Comparison of ENCODE assay signal across 1 mouse cellular context in the genomic region with DNA sequence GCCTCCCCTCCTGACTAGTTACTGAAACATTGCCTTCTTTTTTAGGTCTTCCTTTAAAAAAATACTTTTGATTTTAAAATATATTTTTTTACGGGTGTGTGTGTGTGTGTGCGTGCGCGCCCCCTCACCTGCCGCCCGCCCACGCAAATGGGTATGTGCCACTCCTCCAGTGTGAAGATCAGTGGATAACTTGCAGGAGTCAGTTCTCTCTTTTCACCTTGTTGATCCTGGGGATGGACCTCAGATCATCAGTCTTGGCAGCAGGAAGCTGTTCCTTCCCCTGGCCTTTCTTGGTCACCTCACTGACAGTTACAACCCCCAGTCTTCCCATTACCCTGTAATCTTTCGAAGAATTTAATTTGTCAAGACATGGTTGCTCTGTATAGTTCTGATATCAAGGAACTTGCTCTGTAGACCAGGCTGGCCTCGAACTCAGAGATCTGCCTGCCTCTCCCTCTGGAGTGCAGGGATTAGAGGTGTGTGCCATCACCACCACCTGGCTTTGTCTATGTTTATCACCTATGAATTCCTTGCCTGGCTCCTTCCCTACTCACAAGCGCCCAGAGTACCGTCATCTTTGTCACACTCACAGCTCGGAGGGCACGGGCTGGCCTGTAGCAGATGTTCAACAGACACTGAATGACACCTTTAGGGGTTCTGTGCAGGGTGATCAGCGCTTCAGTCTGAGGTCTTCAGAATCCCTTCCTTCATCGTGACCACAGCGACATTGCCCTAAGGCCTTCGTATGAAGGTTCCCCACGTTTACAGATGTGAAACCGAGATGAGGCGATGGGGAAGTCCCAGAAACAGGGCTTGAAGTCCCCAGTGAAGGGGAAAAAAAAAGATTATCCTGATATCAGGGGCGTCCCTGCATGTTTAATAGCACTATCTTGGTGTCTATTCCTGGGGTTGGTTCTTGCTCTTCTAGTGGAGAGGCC.
TF ChIP-seq lines count a peak whose summit lies in the region.

No protein-coding gene starts in this region.

TF ChIP-seq in MEL, 35 proteins besides CTCF, POLR2A, EP300 and RAD21 (continued from another document):
- TF ChIP-seq POLR2AphosphoS5 (IDR thresholded peaks at IDR 0.05; ENCODE audit: borderline replicate concordance, low read depth, low read length) (no peak), MAX (IDR thresholded peaks at IDR 0.05; ENCODE audit: low read length) (no peak), KAT2A (conservative IDR thresholded peaks at IDR 0.05; ENCODE audit: low read depth, low read length) (no peak), ZNF384 (IDR thresholded peaks at IDR 0.05; ENCODE audit: low read depth, low read length) (peak; percentile 84), USF1 (IDR thresholded peaks at IDR 0.05; ENCODE audit: low read depth, low read length) (no peak), MEF2A (IDR thresholded peaks at IDR 0.05; ENCODE audit: extremely low read depth, insufficient replicate concordance, low read depth, low read length, poor library complexity, severe bottlenecking) (peak; percentile 27; the same call in 1 of the 2 replicates), MXI1 (IDR thresholded peaks at IDR 0.05; ENCODE audit: low read depth, low read length) (peak; percentile 37; the same call in 1 of the 2 replicates), BHLHE40 (IDR thresholded peaks at IDR 0.05; ENCODE audit: borderline replicate concordance, low read depth, low read length) (no peak), RCOR1 (IDR thresholded peaks at IDR 0.05; ENCODE audit: low read depth, low read length) (0 out of 2 replicates have a peak, but pooled peaks have one; percentile 22), SMC3 (IDR thresholded peaks at IDR 0.05; ENCODE audit: low read depth, low read length) (no peak), TAL1 (IDR thresholded peaks at IDR 0.05; ENCODE audit: low read length) (peak; percentile 27; the same call in 1 of the 2 replicates), POLR2AphosphoS2 (IDR thresholded peaks at IDR 0.05; ENCODE audit: low read length) (no peak), GATA1 (IDR thresholded peaks at IDR 0.05; ENCODE audit: low read depth, low read length) (peak; percentile 80), TBP (IDR thresholded peaks at IDR 0.05; ENCODE audit: low read depth, low read length) (peak; percentile 67), UBTF (IDR thresholded peaks at IDR 0.05; ENCODE audit: borderline replicate concordance, insufficient read depth, low read depth, low read length) (no peak), MYC (IDR thresholded peaks at IDR 0.05; ENCODE audit: low read depth, low read length) (no peak), MAFK (IDR thresholded peaks at IDR 0.05; ENCODE audit: borderline replicate concordance, low read depth, low read length) (no peak), ZMIZ1 (IDR thresholded peaks at IDR 0.05; ENCODE audit: low read depth, low read length) (no peak), ELF1 (IDR thresholded peaks at IDR 0.05; ENCODE audit: low read depth, low read length) (no peak), TCF12 (IDR thresholded peaks at IDR 0.05; ENCODE audit: low read depth, low read length) (peak; percentile 58), CHD2 (IDR thresholded peaks at IDR 0.05; ENCODE audit: low read length) (no peak), NRF1 (IDR thresholded peaks at IDR 0.05; ENCODE audit: insufficient read depth, low read depth, low read length, poor library complexity, severe bottlenecking) (no peak), SIN3A (IDR thresholded peaks at IDR 0.05; ENCODE audit: low read length) (no peak), GABPA (IDR thresholded peaks at IDR 0.05; ENCODE audit: low read depth, low read length) (no peak), HCFC1 (IDR thresholded peaks at IDR 0.05; ENCODE audit: low read depth, low read length) (no peak)
TF ChIP-seq in MEL: peak in this region for 9.
